24 mouse cellular contexts compared by ENCODE assay signal in the genomic region with DNA sequence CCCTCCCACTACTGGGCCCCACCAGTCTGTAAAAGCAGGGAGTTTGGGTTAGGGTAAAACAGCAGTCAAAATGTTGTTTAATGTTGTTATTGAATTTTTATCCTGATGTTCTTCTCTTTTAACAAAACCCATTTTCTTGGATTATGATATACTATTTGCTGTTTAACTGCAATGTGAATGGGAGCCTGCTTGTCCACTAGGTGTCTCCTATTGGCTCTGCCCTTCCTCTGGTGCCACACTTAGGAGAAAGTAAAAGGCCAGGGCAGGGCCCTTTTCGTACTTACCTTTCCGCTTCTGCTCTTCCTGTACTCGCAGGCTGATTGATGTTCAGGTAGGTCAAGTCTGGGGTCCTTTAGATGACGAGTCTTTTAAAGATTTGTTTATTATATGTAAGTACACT. TPM values are rescaled to one million over a fixed set of nuclear protein-coding genes. Genes with fewer than 3 reads are reported as not detected.
DNase-seq lines count a peak whose midpoint lies in the region; ATAC-seq and TF ChIP-seq lines count a peak whose summit lies in the region.
"Had no signal": no experiment of that assay in that cellular context is flagged by ENCODE, and none has a peak within 500 bp of the region (broad histone marks: within the 10 kb centered on the region; RNA-seq: fewer than 3 reads in every experiment).

No protein-coding gene starts in this region.

- H3K4me1 ChIP-seq in heart, adult 2 months (ENCODE audit: control insufficient read depth, insufficient read depth, low read length) = peaks cover 9% of the 10 kb centered on the region
- peaks cover 11% of the 10 kb centered on the region for H3K4me1 ChIP-seq in heart, embryonic 11.5 days (ENCODE audit: control insufficient read depth, insufficient read depth, low read length)
- H3K4me1 ChIP-seq in cortical plate, adult 2 months (ENCODE audit: control insufficient read depth, insufficient read depth, low read length) = peaks cover 9% of the 10 kb centered on the region

- H3K4me2 ChIP-seq in heart, embryonic 11.5 days = no peak overlapping the region
- H3K4me2 ChIP-seq: embryonic facial prominence, embryonic 12.5 days; heart, embryonic 13.5 days; hindbrain, embryonic 15.5 days; limb, embryonic 12.5 days; liver, embryonic 13.5 days had no signal

- no peak overlapping the region for H3K9ac ChIP-seq in heart, adult 2 months (ENCODE audit: low read depth, low read length)
- H3K9ac ChIP-seq in heart, embryonic 11.5 days (ENCODE audit: low read depth, low read length) = no peak overlapping the region
- H3K9ac ChIP-seq: embryonic facial prominence, embryonic 12.5 days; heart, embryonic 13.5 days; hindbrain, embryonic 15.5 days; limb, embryonic 12.5 days; liver, embryonic 13.5 days had no signal

- H3K36me3 ChIP-seq in heart, adult 2 months (ENCODE audit: control insufficient read depth, insufficient read depth, low read length) = peaks cover 4% of the 10 kb centered on the region
- H3K36me3 ChIP-seq in heart, embryonic 11.5 days (ENCODE audit: control insufficient read depth, insufficient read depth, low read length) = no peaks in the 10 kb centered on the region
- H3K36me3 ChIP-seq: embryonic facial prominence, embryonic 12.5 days; hindbrain, embryonic 15.5 days had no signal

- intact Hi-C loops in heart, adult 2 months (cut with DNase I) = no loop called here
- intact Hi-C loops in left cerebral cortex, adult 2 months (cut with DNase I) = no loop called here
- intact Hi-C loops in left cerebral cortex, postnatal 4 days (cut with DNase I) = no loop called here

- DNase-seq in heart, adult 2 months = no peak
- DNase-seq in left cerebral cortex, adult 2 months (ENCODE audit: extremely low spot score in 1 of 2, low spot score in 2 of 2) = no peak
- no peak for DNase-seq in left cerebral cortex, postnatal 4 days
- peak; percentile 25 for DNase-seq in A20 (ENCODE audit: low read depth, low spot score)
- DNase-seq in right cerebral cortex, adult 18-20 months = no peak
- DNase-seq: cerebellum, adult 9-11 months; gastrocnemius, postnatal 36 days; heart, postnatal 36 days; kidney, adult 11 months; kidney, postnatal 25 days; liver, embryonic 13.5 days; midbrain, embryonic 14.5 days; spleen, adult 18-20 months; thymus, adult 18-20 months had no signal

- H3K27ac ChIP-seq in heart, adult 2 months = no peak overlapping the region
- H3K27ac ChIP-seq in heart, embryonic 11.5 days (ENCODE audit: low read depth, low read length) = no peak overlapping the region
- H3K27ac ChIP-seq in left cerebral cortex, adult 2 months = no peak overlapping the region
- H3K27ac ChIP-seq in cortical plate, adult 2 months (ENCODE audit: insufficient read depth, low read length) = no peak overlapping the region
- H3K27ac ChIP-seq: embryonic facial prominence, embryonic 12.5 days; heart, embryonic 13.5 days; hindbrain, embryonic 15.5 days; limb, embryonic 12.5 days; liver, embryonic 13.5 days had no signal

- no peak for TF ChIP-seq POLR2A in heart, adult 2 months (IDR thresholded peaks at IDR 0.05; ENCODE audit: insufficient read depth, low read depth, low read length)
- no peak for TF ChIP-seq POLR2A in cortical plate, adult 2 months (IDR thresholded peaks at IDR 0.05; ENCODE audit: extremely low read depth, insufficient read depth, low read length)

- 84% methylated on average over 4 of the region's 4 CpGs for WGBS in heart, adult 2 months
- 90% methylated on average over 4 of the region's 4 CpGs for WGBS in heart, embryonic 11.5 days (ENCODE audit: insufficient replicate concordance)

- no peaks in the 10 kb centered on the region for H3K27me3 ChIP-seq in heart, adult 2 months (ENCODE audit: control insufficient read depth, insufficient read depth, low read length)
- H3K27me3 ChIP-seq in heart, embryonic 11.5 days (ENCODE audit: control insufficient read depth, insufficient read depth, low read length) = no peaks in the 10 kb centered on the region
- H3K27me3 ChIP-seq: embryonic facial prominence, embryonic 12.5 days; heart, embryonic 13.5 days; hindbrain, embryonic 15.5 days; limb, embryonic 12.5 days; liver, embryonic 13.5 days had no signal

- no peak for ATAC-seq in heart, embryonic 11.5 days (replicated peaks; ENCODE audit: insufficient number of reproducible peaks, low FRiP score, low TSS enrichment)
- ATAC-seq: CD4-positive, CD25-positive, alpha-beta regulatory T cell, adult 4 months; forebrain, embryonic 14.5 days had no signal

- H3K4me3 ChIP-seq in heart, adult 2 months = no peak overlapping the region
- H3K4me3 ChIP-seq in heart, embryonic 11.5 days (ENCODE audit: low read depth, low read length) = no peak overlapping the region
- no peak overlapping the region for H3K4me3 ChIP-seq in left cerebral cortex, adult 2 months
- H3K4me3 ChIP-seq in cortical plate, adult 2 months (ENCODE audit: insufficient read depth, low read length) = no peak overlapping the region
- H3K4me3 ChIP-seq: embryonic facial prominence, embryonic 12.5 days; erythroblast, embryonic 14.5 days; heart, embryonic 13.5 days; hindbrain, embryonic 15.5 days; limb, embryonic 12.5 days; liver, embryonic 13.5 days; myocyte had no signal

- no peak for TF ChIP-seq EP300 in heart, adult 2 months (IDR thresholded peaks at IDR 0.05; ENCODE audit: insufficient read depth, low read depth, low read length)

- TF ChIP-seq CTCF in heart, adult 2 months (IDR thresholded peaks at IDR 0.05) = peak; percentile 71
- TF ChIP-seq CTCF in left cerebral cortex, adult 2 months (IDR thresholded peaks at IDR 0.05) = peak; percentile 55
- 0 out of 2 replicates have a peak, but pooled peaks have one; percentile 11 for TF ChIP-seq CTCF in cortical plate, adult 2 months (IDR thresholded peaks at IDR 0.05; ENCODE audit: extremely low read depth, insufficient read depth, low read length)

- H3K9me3 ChIP-seq in heart, embryonic 11.5 days (replicated peaks; ENCODE audit: control insufficient read depth, low read length) = no peaks in the 10 kb centered on the region
- H3K9me3 ChIP-seq: embryonic facial prominence, embryonic 12.5 days; heart, embryonic 13.5 days; hindbrain, embryonic 15.5 days; limb, embryonic 12.5 days; liver, embryonic 13.5 days had no signal

- H3K79me2 ChIP-seq in heart, adult 2 months (replicated peaks; ENCODE audit: control insufficient read depth, insufficient read depth, low read length) = peaks cover 1% of the 10 kb centered on the region

RNA-seq across cellular contexts. Expression of a gene that starts 40.6 kb away (rescaled TPM):
- total RNA-seq in heart, adult 2 months (2021) = 10 to 100 TPM; 57.6 to 65.1 TPM
- 41.3 and 53.3 TPM in 2 replicates for polyA plus RNA-seq in heart, adult 2 months (2012; rRNA removed)
- polyA plus RNA-seq in heart, embryonic 11.5 days (2014; fragmentation: Nextera tagmentation; extraction: Ambion mirVana) = 70.1 and 81.9 TPM in 2 replicates
- total RNA-seq in left cerebral cortex, adult 2 months (2021) = 100 to 1,000 TPM; 152 to 155 TPM
- 100 to 1,000 TPM; 121 to 133 TPM for total RNA-seq in left cerebral cortex, postnatal 4 days (2021)
- 119 and 123 TPM in 2 replicates for polyA plus RNA-seq in cortical plate, adult 2 months (2012; rRNA removed)

RNA-seq across cellular contexts. Expression of a gene that starts 40.8 kb away (rescaled TPM):
- total RNA-seq in heart, adult 2 months (2021) = 1 to 10 TPM; 3.2 to 3.6 TPM
- polyA plus RNA-seq in heart, adult 2 months (2012; rRNA removed) = 0.88 and 1.4 TPM in 2 replicates
- polyA plus RNA-seq in heart, embryonic 11.5 days (2014; fragmentation: Nextera tagmentation; extraction: Ambion mirVana) = 8.0 and 9.6 TPM in 2 replicates
- 10 to 100 TPM; 22.6 to 27.3 TPM for total RNA-seq in left cerebral cortex, adult 2 months (2021)
- 10 to 100 TPM; 19.9 to 23.9 TPM for total RNA-seq in left cerebral cortex, postnatal 4 days (2021)
- 7.8 and 8.1 TPM in 2 replicates for polyA plus RNA-seq in cortical plate, adult 2 months (2012; rRNA removed)

Comparison
In these comparisons a context has a peak if more than half of its experiments do, and no peak if none do; other contexts are left out.
1. CTCF ChIP-seq: peak in every context shown above with its lines; median percentile 71 in heart, adult 2 months; 55 in left cerebral cortex, adult 2 months; 11 in cortical plate, adult 2 months.
2. RNA of a gene that starts 40.8 kb away (total RNA-seq): 22.6 to 27.3 TPM in left cerebral cortex, adult 2 months and 19.9 to 23.9 TPM in left cerebral cortex, postnatal 4 days; 3.2 to 3.6 TPM in heart, adult 2 months; every median in the first group is over 4 times any median in the second.